Mouse (Mus musculus) ES-E14 (cell line): ENCODE results near the gene Sar1b.
A peak's percentile ranks its signal among the peaks of the same experiment; 100 is the strongest.
"Not testable (repeated sequence)": the region's sequence is repeated elsewhere in the genome, so short reads cannot be mapped to it uniquely, and the experiment has no call there.

ENCODE experiments used
- CHD2 ChIP-seq: IDR thresholded peaks from 2 replicates; pipeline ENCODE4 v1.6.1; 2014; ENCODE audit warnings: mild to moderate bottlenecking, low read depth, low read length, inconsistent platforms
- MAFK ChIP-seq: IDR thresholded peaks from 2 replicates; pipeline ENCODE4 v1.6.1; 2014; ENCODE audit warnings: mild to moderate bottlenecking, low read depth, low read length, inconsistent platforms; ENCODE audit not compliant: insufficient read depth
- ZC3H11A ChIP-seq: IDR thresholded peaks from 2 replicates; pipeline ENCODE4 v1.6.1; 2012; ENCODE audit warnings: low read depth, mild to moderate bottlenecking, inconsistent platforms, low read length, borderline replicate concordance
- ZNF384 ChIP-seq: IDR thresholded peaks from 2 replicates; pipeline ENCODE4 v1.6.1; 2012; ENCODE audit warnings: low read depth, low read length, inconsistent platforms

DNA sequence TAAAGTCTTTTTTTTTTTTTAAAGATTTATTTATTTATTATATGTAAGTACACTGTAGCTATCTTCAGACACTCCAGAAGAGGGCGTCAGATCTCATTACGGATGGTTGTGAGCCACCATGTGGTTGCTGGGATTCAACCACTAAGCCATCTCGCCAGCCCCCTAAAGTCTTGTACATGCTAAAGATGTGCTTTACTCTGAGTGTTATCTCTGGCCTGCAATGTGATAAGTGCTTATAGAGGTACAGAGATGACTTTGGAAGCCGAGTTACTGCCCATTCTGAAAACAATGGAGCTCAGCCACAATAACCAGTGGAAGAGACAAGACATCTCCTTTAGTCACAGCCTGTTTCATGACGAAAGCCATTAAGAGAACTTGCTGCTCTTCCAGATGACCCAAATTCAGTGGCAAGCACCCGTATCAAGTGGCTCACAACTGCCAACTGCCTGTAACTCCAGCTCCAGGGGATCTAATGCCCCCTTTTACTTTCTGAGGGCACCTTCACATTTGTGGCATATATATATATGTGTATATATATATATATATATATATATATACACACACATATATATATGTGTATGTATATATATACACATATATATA is 11.8 kb upstream of the Sar1b start:
- not testable (repeated sequence) for TF ChIP-seq CHD2, ZC3H11A, MAFK
- TF ChIP-seq ZNF384, result 0 out of 2 replicates have a peak, but pooled peaks have one; percentile 49
